Mouse (Mus musculus): ENCODE results near the gene Zfp715. TPM values are rescaled to one million over a fixed set of nuclear protein-coding genes. Genes with fewer than 3 reads are reported as not detected.

The Zfp715 gene
- polyA plus RNA-seq (2015; fragmentation: Illumina TruSeq; extraction: RNeasy Lipid Tissue Mini Kit (QIAGEN cat#74804); ENCODE audit: insufficient read depth, low replicate concordance): 46.8 TPM

DNA sequence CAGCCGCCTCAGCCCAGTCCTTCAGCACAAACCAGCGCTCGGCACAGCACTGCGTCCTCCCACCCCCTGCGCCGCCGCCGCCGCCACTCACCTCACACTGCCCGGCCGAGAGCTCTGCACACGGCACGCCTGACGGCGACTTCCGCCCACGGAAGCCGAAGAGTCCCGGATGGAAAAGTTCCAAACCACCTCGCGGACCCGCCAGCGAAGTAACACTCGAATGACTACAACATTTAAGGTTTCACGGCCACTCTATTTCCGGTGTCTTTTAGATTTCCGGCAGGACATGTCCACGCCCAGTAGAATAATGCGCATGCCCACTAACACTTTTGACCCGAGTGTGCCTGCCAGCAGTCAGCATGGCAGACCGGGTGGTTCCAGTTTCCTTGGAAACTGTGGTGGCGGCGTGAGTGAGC lies at the start of gene Zfp715:
Zfp715 (minus strand) TSS at position 282 of the 416 bp plus-strand sequence.

DNA sequence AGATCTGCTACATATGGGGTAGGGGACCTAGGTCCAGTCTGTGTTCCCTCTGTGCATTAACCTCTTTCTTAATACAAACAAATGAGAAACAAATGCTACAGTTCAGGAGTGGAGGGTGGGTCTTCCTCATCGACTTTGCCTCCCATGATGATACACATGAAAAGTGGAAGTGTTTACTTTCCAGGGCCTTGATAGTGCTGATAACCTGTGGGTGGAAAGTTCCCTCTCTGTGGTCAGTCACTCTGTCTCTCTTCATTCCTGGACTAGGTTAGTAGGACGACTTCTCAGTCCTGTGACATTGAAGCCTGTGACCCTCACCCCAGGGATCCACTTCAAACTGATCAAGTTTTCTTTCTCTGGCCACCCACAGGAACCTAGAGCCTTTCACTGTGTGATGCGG lies 38.1 kb upstream of the Zfp715 start, which contains the start of gene Siglecf:
Siglecf (plus strand) TSS at position 188 of the 400 bp plus-strand sequence.

Other genes with a start within 250 kb of the Zfp715 start
- gene Zfp936, start 199.1 kb downstream of the Zfp715 start, polyA plus RNA-seq (2015; fragmentation: Illumina TruSeq; extraction: RNeasy Lipid Tissue Mini Kit (QIAGEN cat#74804); ENCODE audit: insufficient read depth, low replicate concordance): not detected
- 0.94 TPM for gene Siglecf, start 38.0 kb upstream of the Zfp715 start, polyA plus RNA-seq (2015; fragmentation: Illumina TruSeq; extraction: RNeasy Lipid Tissue Mini Kit (QIAGEN cat#74804); ENCODE audit: insufficient read depth, low replicate concordance)
- gene Siglecg, start 94.9 kb upstream of the Zfp715 start, polyA plus RNA-seq (2015; fragmentation: Illumina TruSeq; extraction: RNeasy Lipid Tissue Mini Kit (QIAGEN cat#74804); ENCODE audit: insufficient read depth, low replicate concordance): 244 TPM
- gene Lim2, start 114.4 kb upstream of the Zfp715 start, polyA plus RNA-seq (2015; fragmentation: Illumina TruSeq; extraction: RNeasy Lipid Tissue Mini Kit (QIAGEN cat#74804); ENCODE audit: insufficient read depth, low replicate concordance): not detected
- gene Nkg7, start 123.8 kb upstream of the Zfp715 start, polyA plus RNA-seq (2015; fragmentation: Illumina TruSeq; extraction: RNeasy Lipid Tissue Mini Kit (QIAGEN cat#74804); ENCODE audit: insufficient read depth, low replicate concordance): 79.6 TPM
- gene Cldnd2, start 127.5 kb upstream of the Zfp715 start, polyA plus RNA-seq (2015; fragmentation: Illumina TruSeq; extraction: RNeasy Lipid Tissue Mini Kit (QIAGEN cat#74804); ENCODE audit: insufficient read depth, low replicate concordance): not detected
- 48.7 TPM for gene Etfb, start 130.8 kb upstream of the Zfp715 start, polyA plus RNA-seq (2015; fragmentation: Illumina TruSeq; extraction: RNeasy Lipid Tissue Mini Kit (QIAGEN cat#74804); ENCODE audit: insufficient read depth, low replicate concordance)
- not detected for gene Gm45233, start 130.8 kb upstream of the Zfp715 start, polyA plus RNA-seq (2015; fragmentation: Illumina TruSeq; extraction: RNeasy Lipid Tissue Mini Kit (QIAGEN cat#74804); ENCODE audit: insufficient read depth, low replicate concordance)
- 1.5 TPM for gene Vsig10l, start 149.9 kb upstream of the Zfp715 start, polyA plus RNA-seq (2015; fragmentation: Illumina TruSeq; extraction: RNeasy Lipid Tissue Mini Kit (QIAGEN cat#74804); ENCODE audit: insufficient read depth, low replicate concordance)
- not detected for gene Iglon5, start 176.8 kb upstream of the Zfp715 start, polyA plus RNA-seq (2015; fragmentation: Illumina TruSeq; extraction: RNeasy Lipid Tissue Mini Kit (QIAGEN cat#74804); ENCODE audit: insufficient read depth, low replicate concordance)
- 0.12 TPM for gene 4931406B18Rik, start 192.6 kb upstream of the Zfp715 start, polyA plus RNA-seq (2015; fragmentation: Illumina TruSeq; extraction: RNeasy Lipid Tissue Mini Kit (QIAGEN cat#74804); ENCODE audit: insufficient read depth, low replicate concordance)
- gene Cd33, start 231.1 kb upstream of the Zfp715 start, polyA plus RNA-seq (2015; fragmentation: Illumina TruSeq; extraction: RNeasy Lipid Tissue Mini Kit (QIAGEN cat#74804); ENCODE audit: insufficient read depth, low replicate concordance): 36.3 TPM
- gene Zfp658, start 249.0 kb upstream of the Zfp715 start, polyA plus RNA-seq (2015; fragmentation: Illumina TruSeq; extraction: RNeasy Lipid Tissue Mini Kit (QIAGEN cat#74804); ENCODE audit: insufficient read depth, low replicate concordance): 9.9 TPM